Mouse (Mus musculus) olfactory bulb, adult 2 months (tissue): Measurements from ENCODE around the gene Snx25. TPM values are rescaled to one million over a fixed set of nuclear protein-coding genes. Genes with fewer than 3 reads are reported as not detected.
A peak's percentile ranks its signal among the peaks of the same experiment; 100 is the strongest.

ENCODE experiments used
- H3K27ac ChIP-seq: fragments of 200-500 bp; 2 replicates; pipeline ENCODE4 v1.5.1; 2012; ENCODE audit warnings: low read depth, low read length; ENCODE audit not compliant: insufficient read depth
- H3K4me1 ChIP-seq: fragments of 200-500 bp; 2 replicates; pipeline ENCODE4 v1.6.1; 2012; ENCODE audit warnings: low read length; ENCODE audit not compliant: control insufficient read depth, insufficient read depth
- H3K4me3 ChIP-seq: fragments of 200-500 bp; 2 replicates; pipeline ENCODE4 v1.5.1; 2012; ENCODE audit warnings: mild to moderate bottlenecking, low read depth, low read length, moderate library complexity; ENCODE audit not compliant: insufficient read depth
- CTCF ChIP-seq: fragments of 200-500 bp; IDR thresholded peaks from 2 replicates; pipeline ENCODE4 v1.5.1; 2012; ENCODE audit warnings: low read depth, mild to moderate bottlenecking, low read length, moderate library complexity; ENCODE audit not compliant: insufficient read depth
- POLR2A ChIP-seq: fragments of 200-500 bp; IDR thresholded peaks from 2 replicates; pipeline ENCODE4 v1.6.1; 2012; ENCODE audit warnings: mild to moderate bottlenecking, low read depth, low read length, moderate library complexity; ENCODE audit not compliant: insufficient read depth
- WGBS: fragments of 180-500 bp; shearing (Covaris S2); methylation state at CpG from one replicate; pipeline ENCODE4 v1.1.7; 2018; 5-methylcytosine and 5-hydroxymethylcytosine counted together
- polyA plus RNA-seq: library from polyadenylated mRNA; stranded (reverse); fragments of >200 nt; gene quantifications from 2 replicates; pipeline ENCODE4 v1.2.4, GENCODE M21; 2012; ENCODE audit warnings: low replicate concordance; ENCODE audit not compliant: missing spikeins, insufficient read depth, insufficient read length

Snx25 gene
- polyA plus RNA-seq, 1 experiment: not detected

GRCm38 (mm10) chr8:46162953-46163869 is 11.3 kb upstream of the Snx25 start:
- TF ChIP-seq POLR2A (peak; percentile 99), CTCF (no peak)
- Histone ChIP-seq H3K4me3 (peak overlapping the region; percentile 85), H3K27ac (peak overlapping the region; percentile 70; the same call in 1 of the 2 replicates), H3K4me1 (no peaks in the 10 kb centered on the region)
- 1% methylated on average over 77 of the region's 77 CpGs for WGBS

- 6% methylated on average over 2 of the region's 2 CpGs for whole genome bisulfite sequencing
- no peak for TF ChIP-seq CTCF
- TF ChIP-seq POLR2A: no peak
- Histone ChIP-seq H3K4me1 (no peaks in the 10 kb centered on the region), H3K27ac (no peak overlapping the region), H3K4me3 (no peak overlapping the region)
These were observed 1.1 kb upstream of the Snx25 start for GRCm38 (mm10) chr8:46153042-46153441.

- 0 out of 2 replicates have a peak within 1 kb of the TSS, but pooled peaks have one; percentile 40 for H3K27ac ChIP-seq
- TF ChIP-seq POLR2A (0 out of 2 replicates have a peak, but pooled peaks have one; percentile 30), CTCF (no peak)
- 1% methylated on average over 75 of the region's 75 CpGs for WGBS
- H3K4me3 ChIP-seq: peak within 1 kb of the TSS; percentile 86
- H3K4me1 ChIP-seq: no peaks in the 10 kb centered on the region
These were observed 527 bp downstream of the Snx25 start, which contains the start of gene Cfap97 for GRCm38 (mm10) chr8:46151202-46152062. Gene Cfap97 (plus strand): TSS chr8:46151771.

- no peak for TF ChIP-seq CTCF
- no peak for TF ChIP-seq POLR2A
- Histone ChIP-seq H3K4me3 (no peak overlapping the region), H3K27ac (no peak overlapping the region), H3K4me1 (no peaks in the 10 kb centered on the region)
- 89% methylated on average over 9 of the region's 9 CpGs for WGBS
These were observed 2.2 kb downstream of the Snx25 start for GRCm38 (mm10) chr8:46149782-46150181.

- H3K27ac ChIP-seq: no peak overlapping the region
- 93% methylated on average over 6 of the region's 6 CpGs for WGBS
- TF ChIP-seq POLR2A: no peak
- no peak for TF ChIP-seq CTCF
These were observed 2.7 kb downstream of the Snx25 start for GRCm38 (mm10) chr8:46149306-46149705.

GRCm38 (mm10) chr8:46146173-46146572 is 5.8 kb downstream of the Snx25 start:
- no peak for TF ChIP-seq CTCF
- TF ChIP-seq POLR2A: no peak
- Histone ChIP-seq H3K27ac (no peak overlapping the region), H3K4me1 (peaks cover 7% of the 10 kb centered on the region; the same call in 1 of the 2 replicates), H3K4me3 (no peak overlapping the region)
- WGBS: 63% methylated on average over 3 of the region's 3 CpGs

More at GRCm38 (mm10) chr8:46149306-46149705, 2.7 kb downstream of the Snx25 start:
- Histone ChIP-seq H3K4me3 (no peak overlapping the region), H3K4me1 (no peaks in the 10 kb centered on the region; the same call in 1 of the 2 replicates)

- H3K4me3 ChIP-seq: no peak overlapping the region
- TF ChIP-seq POLR2A (no peak), CTCF (no peak)
- H3K4me1 ChIP-seq: peaks cover 15% of the 10 kb centered on the region; the same call in 1 of the 2 replicates
- H3K27ac ChIP-seq: no peak overlapping the region
- 11% methylated on average over 1 of the region's 1 CpGs for WGBS
These were observed 8.0 kb downstream of the Snx25 start for GRCm38 (mm10) chr8:46143924-46144323.

GRCm38 (mm10) chr8:46143470-46143869 is 8.5 kb downstream of the Snx25 start:
- 88% methylated on average over 5 of the region's 5 CpGs for WGBS
- no peak overlapping the region for H3K4me3 ChIP-seq
- H3K4me1 ChIP-seq: peaks cover 15% of the 10 kb centered on the region; the same call in 1 of the 2 replicates
- H3K27ac ChIP-seq: no peak overlapping the region
- TF ChIP-seq CTCF (no peak), POLR2A (no peak)

- Histone ChIP-seq H3K4me1 (peaks cover 19% of the 10 kb centered on the region; the same call in 1 of the 2 replicates), H3K27ac (no peak overlapping the region), H3K4me3 (no peak overlapping the region)
- TF ChIP-seq POLR2A (no peak), CTCF (no peak)
- 97% methylated on average over 4 of the region's 4 CpGs for WGBS
These were observed 9.4 kb downstream of the Snx25 start for GRCm38 (mm10) chr8:46142498-46143081.
